Mouse (Mus musculus): ENCODE data around the gene Cwc15. TPM values are rescaled to one million over a fixed set of nuclear protein-coding genes. Genes with fewer than 3 reads are reported as not detected.

The Cwc15 gene
- polyA plus RNA-seq, 2 experiments: 94.6 to 138 TPM

GRCm38 (mm10) chr9:14533659-14534058 lies 33.2 kb downstream of the Cwc15 start:
- 94% methylated on average over 2 of the region's 2 CpGs for WGBS
- ATAC-seq (ENCODE audit: low FRiP score, low read depth): no peak

GRCm38 (mm10) chr9:14534833-14535456 lies 34.5 kb downstream of the Cwc15 start:
- ATAC-seq (ENCODE audit: low FRiP score, low read depth) (no peak), DNase-seq (ENCODE audit: low spot score) (no peak)
- Histone ChIP-seq H3K36me3 (ENCODE audit: control insufficient read depth, insufficient read depth, low read length) (peaks cover 12% of the 10 kb centered on the region), H3K27me3 (ENCODE audit: control insufficient read depth, insufficient read depth, low read length) (no peaks in the 10 kb centered on the region), H3K4me2 (replicated peaks; ENCODE audit: low read depth, low read length, severe bottlenecking) (no peak overlapping the region), H3K4me1 (ENCODE audit: control insufficient read depth, insufficient read depth, low read length) (no peaks in the 10 kb centered on the region), H3K9ac (ENCODE audit: low read depth, low read length, severe bottlenecking) (no peak overlapping the region), H3K4me3 (replicated peaks; ENCODE audit: low read length) (no peak overlapping the region), H3K9me3 (ENCODE audit: control insufficient read depth, low read length) (no peaks in the 10 kb centered on the region), H3K27ac (replicated peaks; ENCODE audit: low read depth, low read length) (no peak overlapping the region)
- TF ChIP-seq POLR2A (IDR thresholded peaks at IDR 0.05; ENCODE audit: borderline replicate concordance, extremely low read depth, insufficient read depth, insufficient read length): no peak
- 81% methylated on average over 9 of the region's 9 CpGs for WGBS

More at GRCm38 (mm10) chr9:14533659-14534058, 33.2 kb downstream of the Cwc15 start:
- no peaks in the 10 kb centered on the region for H3K4me1 ChIP-seq (ENCODE audit: control insufficient read depth, insufficient read depth, low read length)
- no peak overlapping the region for H3K9ac ChIP-seq (ENCODE audit: low read depth, low read length, severe bottlenecking)
- H3K4me3 ChIP-seq (replicated peaks; ENCODE audit: low read length): no peak overlapping the region
- DNase-seq (ENCODE audit: low spot score): no peak
- no peaks in the 10 kb centered on the region for H3K27me3 ChIP-seq (ENCODE audit: control insufficient read depth, insufficient read depth, low read length)
- no peak overlapping the region for H3K4me2 ChIP-seq (replicated peaks; ENCODE audit: low read depth, low read length, severe bottlenecking)
- H3K9me3 ChIP-seq (ENCODE audit: control insufficient read depth, low read length): no peaks in the 10 kb centered on the region
- H3K27ac ChIP-seq (replicated peaks; ENCODE audit: low read depth, low read length): no peak overlapping the region
- H3K36me3 ChIP-seq (ENCODE audit: control insufficient read depth, insufficient read depth, low read length): no peaks in the 10 kb centered on the region
- no peak for TF ChIP-seq POLR2A (IDR thresholded peaks at IDR 0.05; ENCODE audit: borderline replicate concordance, extremely low read depth, insufficient read depth, insufficient read length)

GRCm38 (mm10) chr9:14544034-14544757 lies 43.8 kb downstream of the Cwc15 start:
- H3K9ac ChIP-seq (ENCODE audit: low read depth, low read length, severe bottlenecking): no peak overlapping the region
- H3K4me3 ChIP-seq (replicated peaks; ENCODE audit: low read length): no peak overlapping the region
- no peak for DNase-seq (ENCODE audit: low spot score)
- 66% methylated on average over 9 of the region's 9 CpGs for WGBS
- peak; percentile 44; the same call in 1 of the 2 replicates for ATAC-seq (ENCODE audit: low FRiP score, low read depth)
- H3K36me3 ChIP-seq (ENCODE audit: control insufficient read depth, insufficient read depth, low read length): peaks cover 92% of the 10 kb centered on the region
- no peaks in the 10 kb centered on the region for H3K9me3 ChIP-seq (ENCODE audit: control insufficient read depth, low read length)
- no peak overlapping the region for H3K4me2 ChIP-seq (replicated peaks; ENCODE audit: low read depth, low read length, severe bottlenecking)
- no peak overlapping the region for H3K27ac ChIP-seq (replicated peaks; ENCODE audit: low read depth, low read length)
- no peak for TF ChIP-seq POLR2A (IDR thresholded peaks at IDR 0.05; ENCODE audit: borderline replicate concordance, extremely low read depth, insufficient read depth, insufficient read length)
- no peaks in the 10 kb centered on the region for H3K4me1 ChIP-seq (ENCODE audit: control insufficient read depth, insufficient read depth, low read length)
- no peaks in the 10 kb centered on the region for H3K27me3 ChIP-seq (ENCODE audit: control insufficient read depth, insufficient read depth, low read length)

- Histone ChIP-seq H3K9me3 (ENCODE audit: control insufficient read depth, low read length) (no peaks in the 10 kb centered on the region), H3K27ac (replicated peaks; ENCODE audit: low read depth, low read length) (no peak overlapping the region), H3K9ac (ENCODE audit: low read depth, low read length, severe bottlenecking) (no peak overlapping the region), H3K4me3 (replicated peaks; ENCODE audit: low read length) (no peak overlapping the region), H3K27me3 (ENCODE audit: control insufficient read depth, insufficient read depth, low read length) (no peaks in the 10 kb centered on the region), H3K4me1 (ENCODE audit: control insufficient read depth, insufficient read depth, low read length) (no peaks in the 10 kb centered on the region), H3K4me2 (replicated peaks; ENCODE audit: low read depth, low read length, severe bottlenecking) (no peak overlapping the region), H3K36me3 (ENCODE audit: control insufficient read depth, insufficient read depth, low read length) (peaks cover 92% of the 10 kb centered on the region)
- ATAC-seq (ENCODE audit: low FRiP score, low read depth) (no peak), DNase-seq (ENCODE audit: low spot score) (no peak)
- TF ChIP-seq POLR2A (IDR thresholded peaks at IDR 0.05; ENCODE audit: borderline replicate concordance, extremely low read depth, insufficient read depth, insufficient read length): no peak
- WGBS: 52% methylated on average over 12 of the region's 12 CpGs
Observed at GRCm38 (mm10) chr9:14547584-14548365, 47.4 kb downstream of the Cwc15 start.

- no peaks in the 10 kb centered on the region for H3K27me3 ChIP-seq (ENCODE audit: control insufficient read depth, insufficient read depth, low read length)
- H3K4me1 ChIP-seq (ENCODE audit: control insufficient read depth, insufficient read depth, low read length): no peaks in the 10 kb centered on the region
- no peak overlapping the region for H3K4me3 ChIP-seq (replicated peaks; ENCODE audit: low read length)
- no peak overlapping the region for H3K27ac ChIP-seq (replicated peaks; ENCODE audit: low read depth, low read length)
- no peaks in the 10 kb centered on the region for H3K9me3 ChIP-seq (ENCODE audit: control insufficient read depth, low read length)
- H3K9ac ChIP-seq (ENCODE audit: low read depth, low read length, severe bottlenecking): no peak overlapping the region
- no peak overlapping the region for H3K4me2 ChIP-seq (replicated peaks; ENCODE audit: low read depth, low read length, severe bottlenecking)
- no peak for DNase-seq (ENCODE audit: low spot score)
- 65% methylated on average over 11 of the region's 11 CpGs for WGBS
- H3K36me3 ChIP-seq (ENCODE audit: control insufficient read depth, insufficient read depth, low read length): peaks cover 92% of the 10 kb centered on the region
- ATAC-seq (ENCODE audit: low FRiP score, low read depth): no peak
- no peak for TF ChIP-seq POLR2A (IDR thresholded peaks at IDR 0.05; ENCODE audit: borderline replicate concordance, extremely low read depth, insufficient read depth, insufficient read length)
Observed at GRCm38 (mm10) chr9:14548366-14548761, 47.9 kb downstream of the Cwc15 start.
